Mouse (Mus musculus): ENCODE data around the gene Gm17581. TPM values are rescaled to one million over a fixed set of nuclear protein-coding genes. Genes with fewer than 3 reads are reported as not detected.
A peak's percentile ranks its signal among the peaks of the same experiment; 100 is the strongest.

Gene Gm17581
- polyA plus RNA-seq, 1 experiment from 2014 or later: not detected

DNA sequence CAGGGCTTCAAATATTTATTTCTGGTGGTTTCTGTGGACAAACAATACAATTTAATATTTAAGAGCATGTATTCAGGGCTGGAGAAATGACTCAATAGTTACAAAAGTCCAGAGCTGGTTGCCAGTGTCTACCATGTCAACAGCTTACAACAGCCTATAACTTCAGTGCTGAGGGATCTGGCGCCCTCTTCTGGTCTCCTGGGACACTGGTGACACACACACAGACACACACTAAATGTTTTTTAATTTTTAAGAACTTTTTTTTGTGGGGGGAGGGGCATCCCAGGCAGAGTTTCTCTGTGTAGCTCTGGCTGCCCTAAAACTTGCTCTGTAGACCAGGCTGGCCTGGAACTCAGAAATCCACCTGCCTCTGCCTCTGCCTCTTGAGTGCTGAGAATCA, 20.1 kb upstream of the Gm17581 start:
- Histone ChIP-seq H3K36me3 (ENCODE audit: control insufficient read depth, insufficient read depth, low read length) (no peaks in the 10 kb centered on the region), H3K9ac (ENCODE audit: low read length) (no peak overlapping the region), H3K9me3 (ENCODE audit: control insufficient read depth, low read length) (no peaks in the 10 kb centered on the region), H3K4me3 (ENCODE audit: control insufficient read depth in 1 of 2, insufficient read depth in 1 of 2, low read depth in 1 of 2, low read length in 2 of 2) (no peak overlapping the region), H3K4me1 (ENCODE audit: control insufficient read depth in 2 of 2, insufficient read depth in 2 of 2, low read length in 2 of 2) (peaks cover 0 to 8% of the 10 kb centered on the region in 2 experiments; a peak in 2 of 4 replicates), H3K27ac (replicated peaks in 1 of 2; ENCODE audit: control insufficient read depth in 1 of 2, insufficient read depth in 1 of 2, low read depth in 2 of 2, low read length in 2 of 2) (no peak overlapping the region), H3K27me3 (ENCODE audit: control insufficient read depth, insufficient read depth, low read length) (no peaks in the 10 kb centered on the region), H3K4me2 (ENCODE audit: low read length) (no peak overlapping the region)
- no peak for ATAC-seq (ENCODE audit: insufficient number of reproducible peaks, insufficient read depth, low FRiP score, low read depth)
- 0% methylated on average over 1 of the region's 1 CpGs for WGBS

GRCm38 (mm10) chr2:155751014-155751786, 15.5 kb upstream of the Gm17581 start, which contains the start of gene Procr:
Gene Procr (plus strand): TSS chr2:155751117.
- H3K9me3 ChIP-seq (ENCODE audit: control insufficient read depth, low read length): no peaks in the 10 kb centered on the region
- 3% methylated on average over 25 of the region's 25 CpGs for WGBS

DNA sequence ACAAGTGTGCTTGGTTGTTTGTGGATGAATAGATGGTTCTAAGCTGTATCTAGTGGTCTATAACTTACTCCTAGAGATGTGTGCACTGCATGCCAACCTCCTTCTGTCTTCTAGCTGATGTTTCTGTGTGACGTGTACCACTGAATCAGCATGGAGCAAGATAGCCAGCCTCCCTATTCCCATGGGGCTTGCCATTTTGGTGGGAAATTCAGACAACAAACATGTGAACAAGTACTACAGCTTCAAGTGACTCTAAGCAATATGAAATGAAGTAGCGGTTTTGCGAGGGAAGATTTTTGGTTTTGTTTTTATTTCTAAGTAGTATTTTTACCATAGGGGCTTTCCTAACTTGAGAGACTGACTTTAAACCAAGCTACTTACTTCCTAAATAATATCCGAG, 13.7 kb upstream of the Gm17581 start:
- H3K36me3 ChIP-seq (ENCODE audit: control insufficient read depth, insufficient read depth, low read length): no peaks in the 10 kb centered on the region
- H3K4me3 ChIP-seq (ENCODE audit: control insufficient read depth in 1 of 2, insufficient read depth in 1 of 2, low read depth in 1 of 2, low read length in 2 of 2): no peak overlapping the region
- peaks cover 0 to 8% of the 10 kb centered on the region in 2 experiments; a peak in 2 of 4 replicates for H3K4me1 ChIP-seq (ENCODE audit: control insufficient read depth in 2 of 2, insufficient read depth in 2 of 2, low read length in 2 of 2)
- 85% methylated on average over 4 of the region's 4 CpGs for WGBS
- no peaks in the 10 kb centered on the region for H3K9me3 ChIP-seq (ENCODE audit: control insufficient read depth, low read length)
- no peak overlapping the region for H3K4me2 ChIP-seq (ENCODE audit: low read length)
- H3K9ac ChIP-seq (ENCODE audit: low read length): no peak overlapping the region
- H3K27ac ChIP-seq (replicated peaks in 1 of 2; ENCODE audit: control insufficient read depth in 1 of 2, insufficient read depth in 1 of 2, low read depth in 2 of 2, low read length in 2 of 2): no peak overlapping the region
- ATAC-seq (ENCODE audit: insufficient number of reproducible peaks, insufficient read depth, low FRiP score, low read depth): no peak
- H3K27me3 ChIP-seq (ENCODE audit: control insufficient read depth, insufficient read depth, low read length): no peaks in the 10 kb centered on the region

More at GRCm38 (mm10) chr2:155751014-155751786, 15.5 kb upstream of the Gm17581 start, which contains the start of gene Procr:
- Histone ChIP-seq H3K4me1 (ENCODE audit: control insufficient read depth in 2 of 2, insufficient read depth in 2 of 2, low read length in 2 of 2) (peaks cover 0 to 8% of the 10 kb centered on the region in 2 experiments; a peak in 2 of 4 replicates), H3K4me3 (ENCODE audit: control insufficient read depth in 1 of 2, insufficient read depth in 1 of 2, low read depth in 1 of 2, low read length in 2 of 2) (peak within 1 kb of the TSS; percentile 38 to 46), H3K27ac (replicated peaks in 1 of 2; ENCODE audit: control insufficient read depth in 1 of 2, insufficient read depth in 1 of 2, low read depth in 2 of 2, low read length in 2 of 2) (peak within 1 kb of the TSS in 1 of 2 experiments; percentile 44; a peak in 1 of 4 replicates), H3K4me2 (ENCODE audit: low read length) (peak within 1 kb of the TSS; percentile 79), H3K27me3 (ENCODE audit: control insufficient read depth, insufficient read depth, low read length) (no peaks in the 10 kb centered on the region), H3K36me3 (ENCODE audit: control insufficient read depth, insufficient read depth, low read length) (no peaks in the 10 kb centered on the region), H3K9ac (ENCODE audit: low read length) (peak within 1 kb of the TSS; percentile 64)
- peak; percentile 80 for ATAC-seq (ENCODE audit: insufficient number of reproducible peaks, insufficient read depth, low FRiP score, low read depth)

- Histone ChIP-seq H3K27ac (replicated peaks in 1 of 2; ENCODE audit: control insufficient read depth in 1 of 2, insufficient read depth in 1 of 2, low read depth in 2 of 2, low read length in 2 of 2) (no peak overlapping the region), H3K27me3 (ENCODE audit: control insufficient read depth, insufficient read depth, low read length) (no peaks in the 10 kb centered on the region), H3K9me3 (ENCODE audit: control insufficient read depth, low read length) (no peaks in the 10 kb centered on the region), H3K4me1 (ENCODE audit: control insufficient read depth in 2 of 2, insufficient read depth in 2 of 2, low read length in 2 of 2) (peaks cover 13 to 17% of the 10 kb centered on the region in 2 experiments), H3K9ac (ENCODE audit: low read length) (no peak overlapping the region), H3K4me2 (ENCODE audit: low read length) (no peak overlapping the region), H3K36me3 (ENCODE audit: control insufficient read depth, insufficient read depth, low read length) (no peaks in the 10 kb centered on the region), H3K4me3 (ENCODE audit: control insufficient read depth in 1 of 2, insufficient read depth in 1 of 2, low read depth in 1 of 2, low read length in 2 of 2) (no peak overlapping the region)
- no peak for ATAC-seq (ENCODE audit: insufficient number of reproducible peaks, insufficient read depth, low FRiP score, low read depth)
- WGBS: 61% methylated on average over 3 of the region's 3 CpGs
Observed at GRCm38 (mm10) chr2:155745487-155745886, 9.8 kb upstream of the Gm17581 start.

DNA sequence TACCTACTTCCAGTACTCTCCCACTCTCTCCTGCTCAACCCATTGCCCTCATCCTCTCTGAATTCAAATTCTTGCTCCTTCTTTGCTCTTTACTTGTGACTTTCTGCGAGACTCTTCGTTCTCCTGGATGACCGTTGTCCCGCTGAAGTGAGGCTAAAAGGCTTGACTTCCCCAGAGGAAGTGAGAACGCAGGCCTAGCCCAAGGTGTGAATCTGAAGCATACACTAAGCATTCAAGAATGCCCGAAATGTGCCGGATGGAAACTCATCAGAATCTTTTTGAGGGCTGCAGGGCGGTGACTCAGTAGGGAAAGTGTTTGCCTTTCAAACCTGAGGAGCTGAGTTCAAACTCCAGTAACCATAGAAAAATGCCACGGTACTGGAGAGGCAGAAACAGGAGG, 7.7 kb upstream of the Gm17581 start:
- 71% methylated on average over 9 of the region's 9 CpGs for WGBS

DNA sequence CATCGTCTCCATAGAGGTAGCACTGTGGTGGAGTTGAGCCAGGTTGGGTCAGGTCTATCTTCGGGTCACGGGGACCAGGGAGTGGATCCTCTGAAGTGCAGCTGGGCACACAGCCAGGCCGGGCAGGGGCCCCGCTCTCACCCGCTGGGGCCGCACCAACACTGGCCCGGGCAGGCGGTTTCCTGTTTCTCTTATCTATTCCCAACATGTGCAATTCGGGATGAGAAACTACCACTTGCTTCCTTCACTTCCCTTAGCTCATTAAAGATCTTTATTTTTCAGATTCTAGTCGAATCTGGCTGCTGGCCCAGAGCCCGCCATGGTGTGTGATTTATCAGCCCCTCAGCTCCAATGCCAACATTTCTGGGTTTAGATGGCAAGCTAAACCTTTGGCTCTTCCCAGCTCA, 7.3 kb upstream of the Gm17581 start:
- Histone ChIP-seq H3K9ac (ENCODE audit: low read length) (no peak overlapping the region), H3K27me3 (ENCODE audit: control insufficient read depth, insufficient read depth, low read length) (no peaks in the 10 kb centered on the region), H3K4me2 (ENCODE audit: low read length) (peak overlapping the region; percentile 4; the same call in 1 of the 2 replicates), H3K4me3 (ENCODE audit: control insufficient read depth in 1 of 2, insufficient read depth in 1 of 2, low read depth in 1 of 2, low read length in 2 of 2) (no peak overlapping the region), H3K27ac (replicated peaks in 1 of 2; ENCODE audit: control insufficient read depth in 1 of 2, insufficient read depth in 1 of 2, low read depth in 2 of 2, low read length in 2 of 2) (peak overlapping the region; percentile 36 to 74), H3K36me3 (ENCODE audit: control insufficient read depth, insufficient read depth, low read length) (no peaks in the 10 kb centered on the region), H3K4me1 (ENCODE audit: control insufficient read depth in 2 of 2, insufficient read depth in 2 of 2, low read length in 2 of 2) (peaks cover 13 to 17% of the 10 kb centered on the region in 2 experiments), H3K9me3 (ENCODE audit: control insufficient read depth, low read length) (no peaks in the 10 kb centered on the region)
- WGBS: 33% methylated on average over 12 of the region's 12 CpGs
- peak; percentile 81 for ATAC-seq (ENCODE audit: insufficient number of reproducible peaks, insufficient read depth, low FRiP score, low read depth)

More for the DNA sequence above, 7.7 kb upstream of the Gm17581 start:
- Histone ChIP-seq H3K27me3 (ENCODE audit: control insufficient read depth, insufficient read depth, low read length) (no peaks in the 10 kb centered on the region), H3K9me3 (ENCODE audit: control insufficient read depth, low read length) (no peaks in the 10 kb centered on the region), H3K4me1 (ENCODE audit: control insufficient read depth in 2 of 2, insufficient read depth in 2 of 2, low read length in 2 of 2) (peaks cover 13 to 17% of the 10 kb centered on the region in 2 experiments), H3K9ac (ENCODE audit: low read length) (no peak overlapping the region), H3K4me2 (ENCODE audit: low read length) (peak overlapping the region; percentile 4; the same call in 1 of the 2 replicates), H3K4me3 (ENCODE audit: control insufficient read depth in 1 of 2, insufficient read depth in 1 of 2, low read depth in 1 of 2, low read length in 2 of 2) (no peak overlapping the region), H3K27ac (replicated peaks in 1 of 2; ENCODE audit: control insufficient read depth in 1 of 2, insufficient read depth in 1 of 2, low read depth in 2 of 2, low read length in 2 of 2) (peak overlapping the region; percentile 36 to 74; a peak in 3 of 4 replicates), H3K36me3 (ENCODE audit: control insufficient read depth, insufficient read depth, low read length) (no peaks in the 10 kb centered on the region)
- no peak for ATAC-seq (ENCODE audit: insufficient number of reproducible peaks, insufficient read depth, low FRiP score, low read depth)

- Histone ChIP-seq H3K9me3 (ENCODE audit: control insufficient read depth, low read length) (no peaks in the 10 kb centered on the region), H3K27ac (replicated peaks in 1 of 2; ENCODE audit: control insufficient read depth in 1 of 2, insufficient read depth in 1 of 2, low read depth in 2 of 2, low read length in 2 of 2) (peak overlapping the region; percentile 49 to 74; a peak in 3 of 4 replicates), H3K36me3 (ENCODE audit: control insufficient read depth, insufficient read depth, low read length) (no peaks in the 10 kb centered on the region), H3K4me3 (ENCODE audit: control insufficient read depth in 1 of 2, insufficient read depth in 1 of 2, low read depth in 1 of 2, low read length in 2 of 2) (no peak overlapping the region), H3K4me2 (ENCODE audit: low read length) (peak overlapping the region; percentile 4; the same call in 1 of the 2 replicates), H3K9ac (ENCODE audit: low read length) (no peak overlapping the region), H3K27me3 (ENCODE audit: control insufficient read depth, insufficient read depth, low read length) (no peaks in the 10 kb centered on the region), H3K4me1 (ENCODE audit: control insufficient read depth in 2 of 2, insufficient read depth in 2 of 2, low read length in 2 of 2) (peaks cover 13 to 17% of the 10 kb centered on the region in 2 experiments)
- peak; percentile 67 for ATAC-seq (ENCODE audit: insufficient number of reproducible peaks, insufficient read depth, low FRiP score, low read depth)
- 37% methylated on average over 11 of the region's 11 CpGs for WGBS
Observed at GRCm38 (mm10) chr2:155742211-155742610, 6.5 kb upstream of the Gm17581 start.
